Mouse (Mus musculus) cerebellum, adult 2 months (tissue): ENCODE results near the gene Kbtbd12. TPM values are rescaled to one million over a fixed set of nuclear protein-coding genes. Genes with fewer than 3 reads are reported as not detected.

Experiments
- DNase-seq, 2 experiments: peaks; one replicate each; pipeline ENCODE4 v3.0.0; 2021
- H3K27ac ChIP-seq: fragments of 200-500 bp; 2 replicates; pipeline ENCODE4 v1.5.1; 2012; ENCODE audit warnings: low read length, control low read depth, inconsistent platforms; ENCODE audit not compliant: insufficient read depth
- H3K27me3 ChIP-seq: fragments of 200-500 bp; 2 replicates; pipeline ENCODE4 v1.6.1; 2012; ENCODE audit warnings: inconsistent platforms, mild to moderate bottlenecking, low read length, moderate library complexity; ENCODE audit not compliant: control insufficient read depth, insufficient read depth
- H3K4me1 ChIP-seq: fragments of 200-500 bp; 2 replicates; pipeline ENCODE4 v1.6.1; 2011; ENCODE audit warnings: low read length; ENCODE audit not compliant: control insufficient read depth, insufficient read depth
- H3K4me3 ChIP-seq: fragments of 200-500 bp; replicated peaks from 2 replicates; pipeline ENCODE3; 2011; ENCODE audit warnings: mild to moderate bottlenecking, low read depth, low read length, control low read depth; ENCODE audit not compliant: insufficient read depth
- CTCF ChIP-seq: fragments of 200-500 bp; IDR thresholded peaks from 2 replicates; pipeline ENCODE4 v1.5.1; 2011; ENCODE audit warnings: low read depth, mild to moderate bottlenecking, control low read depth, low read length, moderate library complexity, borderline replicate concordance; ENCODE audit not compliant: insufficient read depth
- POLR2A ChIP-seq: fragments of 200-500 bp; IDR thresholded peaks from 2 replicates; pipeline ENCODE4 v1.6.1; 2011; ENCODE audit warnings: low read length, control low read depth, borderline replicate concordance; ENCODE audit not compliant: insufficient read depth
- WGBS: fragments of 180-500 bp; shearing (Covaris S2); methylation state at CpG from one replicate; pipeline ENCODE4 v1.1.7; 2018; 5-methylcytosine and 5-hydroxymethylcytosine counted together
- polyA plus RNA-seq: library from polyadenylated mRNA; depleted of rRNA; stranded (reverse); fragments of >200 nt; gene quantifications from 2 replicates; pipeline ENCODE4 v1.2.3, GENCODE M21; 2012

Kbtbd12 gene
- polyA plus RNA-seq, 1 experiment = 0.13 TPM

- no peak for TF ChIP-seq POLR2A
- TF ChIP-seq CTCF = no peak
- WGBS = 86% methylated on average over 6 of the region's 6 CpGs
- no peak for DNase-seq
- Histone ChIP-seq H3K27ac (no peak overlapping the region), H3K4me1 (peaks cover 9% of the 10 kb centered on the region; the same call in 1 of the 2 replicates), H3K4me3 (no peak overlapping the region), H3K27me3 (no peaks in the 10 kb centered on the region)
Measured at GRCm38 (mm10) chr6:88635881-88636754, 1.6 kb downstream of the Kbtbd12 start.

GRCm38 (mm10) chr6:88631293-88631692, 6.5 kb downstream of the Kbtbd12 start:
- no peaks in the 10 kb centered on the region for H3K27me3 ChIP-seq

GRCm38 (mm10) chr6:88630560-88630959, 7.2 kb downstream of the Kbtbd12 start:
- 90% methylated on average over 5 of the region's 5 CpGs for WGBS
- Histone ChIP-seq H3K27ac (no peak overlapping the region), H3K4me3 (no peak overlapping the region), H3K4me1 (peaks cover 9% of the 10 kb centered on the region; the same call in 1 of the 2 replicates), H3K27me3 (no peaks in the 10 kb centered on the region)
- TF ChIP-seq POLR2A = no peak
- TF ChIP-seq CTCF = no peak
- DNase-seq = no peak

More at GRCm38 (mm10) chr6:88631293-88631692, 6.5 kb downstream of the Kbtbd12 start:
- H3K4me3 ChIP-seq = no peak overlapping the region
- TF ChIP-seq CTCF (no peak), POLR2A (no peak)
- H3K4me1 ChIP-seq = peaks cover 9% of the 10 kb centered on the region; the same call in 1 of the 2 replicates
- DNase-seq = no peak
- H3K27ac ChIP-seq = no peak overlapping the region
- 83% methylated on average over 6 of the region's 6 CpGs for WGBS

- 97% methylated on average over 2 of the region's 2 CpGs for WGBS
Measured at GRCm38 (mm10) chr6:88629821-88630220, 7.9 kb downstream of the Kbtbd12 start.

GRCm38 (mm10) chr6:88627317-88627811, 10.4 kb downstream of the Kbtbd12 start:
- peak overlapping the region; percentile 86 for H3K27ac ChIP-seq
- TF ChIP-seq POLR2A (peak; percentile 62; the same call in 1 of the 2 replicates), CTCF (no peak)
- peak; percentile 86 to 89 for DNase-seq
- H3K4me3 ChIP-seq = peak overlapping the region; percentile 58
- WGBS = 1% methylated on average over 51 of the region's 51 CpGs
- H3K4me1 ChIP-seq = no peaks in the 10 kb centered on the region
- no peaks in the 10 kb centered on the region for H3K27me3 ChIP-seq

More at GRCm38 (mm10) chr6:88629821-88630220, 7.9 kb downstream of the Kbtbd12 start:
- H3K27me3 ChIP-seq = no peaks in the 10 kb centered on the region
- H3K4me1 ChIP-seq = peaks cover 9% of the 10 kb centered on the region; the same call in 1 of the 2 replicates
- no peak for DNase-seq
- no peak overlapping the region for H3K27ac ChIP-seq
- H3K4me3 ChIP-seq = no peak overlapping the region
- TF ChIP-seq POLR2A (no peak), CTCF (no peak)

- peak overlapping the region; percentile 58 for H3K4me3 ChIP-seq
- WGBS = 17% methylated on average over 11 of the region's 11 CpGs
- DNase-seq = no peak
- TF ChIP-seq POLR2A (no peak), CTCF (no peak)
- H3K27me3 ChIP-seq = no peaks in the 10 kb centered on the region
- H3K27ac ChIP-seq = peak overlapping the region; percentile 86
- no peaks in the 10 kb centered on the region; the same call in 1 of the 2 replicates for H3K4me1 ChIP-seq
Measured at GRCm38 (mm10) chr6:88626912-88627311, 10.8 kb downstream of the Kbtbd12 start.

GRCm38 (mm10) chr6:88626462-88626861, 11.3 kb downstream of the Kbtbd12 start:
- no peaks in the 10 kb centered on the region for H3K27me3 ChIP-seq
- peak overlapping the region; percentile 42; the same call in 1 of the 2 replicates for H3K27ac ChIP-seq
- 68% methylated on average over 4 of the region's 4 CpGs for WGBS
- no peak overlapping the region for H3K4me3 ChIP-seq
- no peaks in the 10 kb centered on the region; the same call in 1 of the 2 replicates for H3K4me1 ChIP-seq
- DNase-seq = no peak
- no peak for TF ChIP-seq POLR2A
- no peak for TF ChIP-seq CTCF
